Mouse (Mus musculus): ENCODE measurements at regions not wholly inside any gene's neighbourhood (a gene's known extent, or its start where the extent isn't known, plus 50 kb on each side); places are given as distances from the start of the nearest gene placed in this dataset.

- peak in 1 of 2 experiments; percentile 4 for DNase-seq
These were observed 320.0 kb downstream of the Etnk1 start for GRCm38 (mm10) chr6:143487003-143487402.

GRCm38 (mm10) chr6:143490019-143490418, 323.0 kb downstream of the Etnk1 start:
- DNase-seq = no peak

GRCm38 (mm10) chr6:143491380-143491779, 324.4 kb downstream of the Etnk1 start:
- DNase-seq = no peak

GRCm38 (mm10) chr6:143493543-143493942, 326.5 kb downstream of the Etnk1 start:
- no peak for DNase-seq

GRCm38 (mm10) chr6:143494341-143494740, 327.3 kb downstream of the Etnk1 start:
- DNase-seq = no peak

- no peak for DNase-seq
These were observed 327.9 kb downstream of the Etnk1 start for GRCm38 (mm10) chr6:143494886-143495285.

- no peak for DNase-seq
These were observed 331.7 kb downstream of the Etnk1 start for GRCm38 (mm10) chr6:143498764-143499163.

- DNase-seq = no peak
These were observed 332.4 kb downstream of the Etnk1 start for GRCm38 (mm10) chr6:143499259-143500043.

GRCm38 (mm10) chr6:143502803-143503202, 335.8 kb downstream of the Etnk1 start:
- DNase-seq = no peak

- DNase-seq = no peak
These were observed 336.9 kb downstream of the Etnk1 start for GRCm38 (mm10) chr6:143503953-143504352.

GRCm38 (mm10) chr6:143513459-143513858, 346.4 kb downstream of the Etnk1 start:
- DNase-seq = no peak

GRCm38 (mm10) chr6:143515137-143515536, 348.1 kb downstream of the Etnk1 start:
- DNase-seq = no peak

GRCm38 (mm10) chr6:143516746-143517145, 349.7 kb downstream of the Etnk1 start:
- no peak for DNase-seq

- DNase-seq = no peak
These were observed 351.5 kb downstream of the Etnk1 start for GRCm38 (mm10) chr6:143518476-143518875.

- no peak for DNase-seq
These were observed 352.6 kb downstream of the Etnk1 start for GRCm38 (mm10) chr6:143519668-143520067.

GRCm38 (mm10) chr6:143525092-143525491, 358.1 kb downstream of the Etnk1 start:
- no peak for DNase-seq

GRCm38 (mm10) chr6:143528898-143529297, 361.9 kb downstream of the Etnk1 start:
- DNase-seq = no peak

- DNase-seq = no peak
These were observed 363.6 kb downstream of the Etnk1 start for GRCm38 (mm10) chr6:143530372-143531224.

- no peak for DNase-seq
These were observed 364.5 kb downstream of the Etnk1 start for GRCm38 (mm10) chr6:143531477-143531876.

GRCm38 (mm10) chr6:143532380-143532779, 365.4 kb downstream of the Etnk1 start:
- DNase-seq = no peak

GRCm38 (mm10) chr6:143535265-143535664, 368.2 kb downstream of the Etnk1 start:
- no peak for DNase-seq

- DNase-seq = no peak
These were observed 368.7 kb downstream of the Etnk1 start for GRCm38 (mm10) chr6:143535726-143536125.
